Mouse (Mus musculus) liver, adult 2 months (tissue): Measurements from ENCODE around the gene Sox5. TPM values are rescaled to one million over a fixed set of nuclear protein-coding genes. Genes with fewer than 3 reads are reported as not detected.

Experiments
- DNase-seq: peaks from one replicate; pipeline ENCODE4 v3.0.0-alpha.2; 2011; ENCODE audit warnings: low read depth, low spot score; ENCODE audit errors: extremely low read depth
- H3K27ac ChIP-seq: fragments of 200-500 bp; replicated peaks from 2 replicates; pipeline ENCODE4 v1.5.1; 2012; ENCODE audit warnings: low read depth, mild to moderate bottlenecking, control low read depth, inconsistent platforms, low read length; ENCODE audit not compliant: insufficient read depth
- H3K27me3 ChIP-seq: fragments of 200-500 bp; 2 replicates; pipeline ENCODE4 v1.6.1; 2012; ENCODE audit warnings: mild to moderate bottlenecking, moderate library complexity, low read length, inconsistent platforms; ENCODE audit not compliant: control insufficient read depth, insufficient read depth
- H3K36me3 ChIP-seq: fragments of 200-500 bp; 2 replicates; pipeline ENCODE4 v1.6.1; 2012; ENCODE audit warnings: low read length, inconsistent platforms; ENCODE audit not compliant: control insufficient read depth, insufficient read depth
- H3K4me1 ChIP-seq: fragments of 200-500 bp; 2 replicates; pipeline ENCODE4 v1.6.1; 2011; ENCODE audit warnings: low read length; ENCODE audit not compliant: control insufficient read depth, insufficient read depth
- H3K4me3 ChIP-seq: fragments of 200-500 bp; 2 replicates; pipeline ENCODE4 v1.5.1; 2011; ENCODE audit warnings: low read depth, mild to moderate bottlenecking, control low read depth, low read length, moderate library complexity; ENCODE audit not compliant: insufficient read depth
- H3K79me2 ChIP-seq: fragments of 200-500 bp; 2 replicates; pipeline ENCODE4 v1.6.1; 2012; ENCODE audit warnings: inconsistent platforms, mild to moderate bottlenecking, low read length, moderate library complexity; ENCODE audit not compliant: control insufficient read depth, insufficient read depth
- H3K9ac ChIP-seq: fragments of 200-500 bp; 2 replicates; pipeline ENCODE4 v1.6.1; 2012; ENCODE audit warnings: low read depth, mild to moderate bottlenecking, control low read depth, inconsistent platforms, low read length
- CTCF ChIP-seq: fragments of 200-500 bp; IDR thresholded peaks from 2 replicates; pipeline ENCODE4 v1.5.1; 2011; ENCODE audit warnings: low read depth, low read length, control low read depth
- POLR2A ChIP-seq: fragments of 200-500 bp; IDR thresholded peaks from 2 replicates; pipeline ENCODE4 v1.6.1; 2011; ENCODE audit warnings: low read length, control low read depth; ENCODE audit not compliant: insufficient read depth; ENCODE audit errors: extremely low read depth
- WGBS: fragments of 180-500 bp; shearing (Covaris S2); methylation state at CpG from one replicate; pipeline ENCODE4 v1.1.7; 2018; 5-methylcytosine and 5-hydroxymethylcytosine counted together
- polyA plus RNA-seq: library from polyadenylated mRNA; depleted of rRNA; stranded (reverse); fragments of >200 nt; gene quantifications from 2 replicates; pipeline ENCODE4 v1.2.3, GENCODE M21; 2012
- total RNA-seq: library from RNA; depleted of rRNA; stranded (reverse); fragments of >200 nt; gene quantifications from 2 replicates; pipeline ENCODE4 v1.2.3, GENCODE M21; 2014

The Sox5 gene
- total and polyA plus RNA-seq, 2 experiments = 7.5 to 31.6 TPM

GRCm38 (mm10) chr6:144463691-144464090, 318.1 kb downstream of the Sox5 start:
- H3K36me3 ChIP-seq = no peaks in the 10 kb centered on the region
- no peaks in the 10 kb centered on the region for H3K4me1 ChIP-seq
- no peaks in the 10 kb centered on the region for H3K79me2 ChIP-seq
- no peak for DNase-seq
- WGBS = 90% methylated on average over 6 of the region's 6 CpGs
- TF ChIP-seq CTCF (no peak), POLR2A (no peak)
- no peak overlapping the region for H3K4me3 ChIP-seq
- no peaks in the 10 kb centered on the region for H3K27me3 ChIP-seq
- no peak overlapping the region for H3K9ac ChIP-seq
- no peak overlapping the region for H3K27ac ChIP-seq

GRCm38 (mm10) chr6:144463274-144463673, 318.5 kb downstream of the Sox5 start:
- no peak overlapping the region for H3K4me3 ChIP-seq
- no peak overlapping the region for H3K27ac ChIP-seq
- DNase-seq = no peak
- H3K4me1 ChIP-seq = no peaks in the 10 kb centered on the region
- no peaks in the 10 kb centered on the region for H3K27me3 ChIP-seq
- H3K79me2 ChIP-seq = no peaks in the 10 kb centered on the region
- no peak for TF ChIP-seq POLR2A
- TF ChIP-seq CTCF = no peak
- no peak overlapping the region for H3K9ac ChIP-seq
- no peaks in the 10 kb centered on the region for H3K36me3 ChIP-seq
- WGBS = 93% methylated on average over 5 of the region's 5 CpGs

GRCm38 (mm10) chr6:144459486-144459885, 322.3 kb downstream of the Sox5 start:
- Histone ChIP-seq H3K27ac (no peak overlapping the region), H3K36me3 (no peaks in the 10 kb centered on the region)

GRCm38 (mm10) chr6:144457500-144457899, 324.3 kb downstream of the Sox5 start:
- no peak for TF ChIP-seq POLR2A
- no peak for TF ChIP-seq CTCF

More at GRCm38 (mm10) chr6:144459486-144459885, 322.3 kb downstream of the Sox5 start:
- Histone ChIP-seq H3K79me2 (no peaks in the 10 kb centered on the region), H3K4me1 (no peaks in the 10 kb centered on the region), H3K4me3 (no peak overlapping the region), H3K27me3 (no peaks in the 10 kb centered on the region), H3K9ac (no peak overlapping the region)
- TF ChIP-seq POLR2A = no peak
- no peak for TF ChIP-seq CTCF
- WGBS = 98% methylated on average over 8 of the region's 8 CpGs
- DNase-seq = no peak

GRCm38 (mm10) chr6:144454291-144455276, 327.2 kb downstream of the Sox5 start:
- H3K9ac ChIP-seq = no peak overlapping the region
- 77% methylated on average over 11 of the region's 11 CpGs for WGBS
- no peak overlapping the region for H3K27ac ChIP-seq
- DNase-seq = no peak
- H3K4me3 ChIP-seq = no peak overlapping the region
- H3K36me3 ChIP-seq = no peaks in the 10 kb centered on the region
- H3K79me2 ChIP-seq = no peaks in the 10 kb centered on the region
- H3K4me1 ChIP-seq = no peaks in the 10 kb centered on the region
- H3K27me3 ChIP-seq = no peaks in the 10 kb centered on the region
- TF ChIP-seq POLR2A (no peak), CTCF (no peak)

More at GRCm38 (mm10) chr6:144457500-144457899, 324.3 kb downstream of the Sox5 start:
- no peak overlapping the region for H3K9ac ChIP-seq
- H3K4me1 ChIP-seq = no peaks in the 10 kb centered on the region
- no peak for DNase-seq
- no peak overlapping the region for H3K4me3 ChIP-seq
- 87% methylated on average over 9 of the region's 9 CpGs for WGBS
- no peak overlapping the region for H3K27ac ChIP-seq
- H3K27me3 ChIP-seq = no peaks in the 10 kb centered on the region
- H3K36me3 ChIP-seq = no peaks in the 10 kb centered on the region
- no peaks in the 10 kb centered on the region for H3K79me2 ChIP-seq

- no peak for DNase-seq
- no peak overlapping the region for H3K27ac ChIP-seq
- 88% methylated on average over 7 of the region's 7 CpGs for WGBS
- no peak overlapping the region for H3K4me3 ChIP-seq
- no peak overlapping the region for H3K9ac ChIP-seq
- no peaks in the 10 kb centered on the region for H3K36me3 ChIP-seq
- no peaks in the 10 kb centered on the region for H3K79me2 ChIP-seq
- TF ChIP-seq POLR2A = no peak
- TF ChIP-seq CTCF = no peak
- no peaks in the 10 kb centered on the region for H3K27me3 ChIP-seq
- H3K4me1 ChIP-seq = no peaks in the 10 kb centered on the region
Observed at GRCm38 (mm10) chr6:144453605-144454004, 328.2 kb downstream of the Sox5 start.
